ENCODE assay signal across 22 mouse cellular contexts in the genomic region with DNA sequence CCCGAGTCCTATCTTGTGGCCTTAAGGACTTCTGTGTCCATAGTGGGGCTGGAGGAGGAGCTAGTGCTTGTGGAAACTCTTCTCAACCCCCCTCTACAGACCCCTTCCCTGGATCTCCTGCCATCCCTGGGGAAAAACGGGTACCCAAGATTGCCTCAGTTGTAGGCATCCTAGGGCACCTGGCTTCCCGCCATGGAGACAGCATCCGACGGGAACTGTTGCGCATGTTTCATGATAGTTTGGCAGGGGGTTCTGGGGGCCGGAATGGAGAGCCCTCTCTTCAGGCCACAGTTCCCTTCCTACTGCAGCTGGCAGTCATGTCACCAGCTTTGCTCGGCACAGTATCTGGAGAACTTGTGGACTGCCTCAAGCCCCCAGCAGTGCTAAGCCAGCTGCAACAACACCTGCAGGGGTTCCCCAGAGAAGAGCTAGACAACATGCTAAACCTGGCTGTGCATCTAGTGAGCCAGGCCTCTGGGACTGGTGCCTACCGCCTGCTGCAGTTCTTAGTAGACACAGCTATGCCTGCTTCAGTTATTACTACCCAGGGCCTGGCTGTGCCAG. TPM values are rescaled to one million over a fixed set of nuclear protein-coding genes. Genes with fewer than 3 reads are reported as not detected.
DNase-seq lines count a peak whose midpoint lies in the region; ATAC-seq lines count a peak whose summit lies in the region.
"Had no signal": no experiment of that assay in that cellular context is flagged by ENCODE, and none has a peak within 500 bp of the region (broad histone marks: within the 10 kb centered on the region; RNA-seq: fewer than 3 reads in every experiment).

No protein-coding gene starts in this region.

- H3K27ac ChIP-seq in heart, embryonic 12.5 days (ENCODE audit: poor library complexity, severe bottlenecking): no peak overlapping the region
- no peak overlapping the region for H3K27ac ChIP-seq in lung, embryonic 16.5 days (ENCODE audit: low read length)
- H3K27ac ChIP-seq in hindbrain, embryonic 13.5 days: no peak overlapping the region
- H3K27ac ChIP-seq in neural tube, embryonic 15.5 days (replicated peaks): no peak overlapping the region
- H3K27ac ChIP-seq: heart, embryonic 10.5 days had no signal

- H3K4me2 ChIP-seq in heart, embryonic 12.5 days: no peak overlapping the region
- H3K4me2 ChIP-seq in lung, embryonic 16.5 days (ENCODE audit: low read depth, low read length): no peak overlapping the region
- H3K4me2 ChIP-seq in hindbrain, embryonic 13.5 days: no peak overlapping the region
- H3K4me2 ChIP-seq in neural tube, embryonic 15.5 days: no peak overlapping the region
- H3K4me2 ChIP-seq: lung, embryonic 14.5 days had no signal

- peak overlapping the region; percentile 45 for H3K9ac ChIP-seq in heart, embryonic 12.5 days
- H3K9ac ChIP-seq in lung, embryonic 16.5 days (ENCODE audit: low read length): peak overlapping the region; percentile 22; the same call in 1 of the 2 replicates
- 0 out of 2 replicates have a peak overlapping the region, but pooled peaks have one; percentile 77 for H3K9ac ChIP-seq in hindbrain, embryonic 13.5 days
- peak overlapping the region; percentile 20; the same call in 1 of the 2 replicates for H3K9ac ChIP-seq in neural tube, embryonic 15.5 days (replicated peaks)
- H3K9ac ChIP-seq: lung, embryonic 14.5 days had no signal

- no peaks in the 10 kb centered on the region for H3K9me3 ChIP-seq in heart, embryonic 12.5 days (replicated peaks)
- no peaks in the 10 kb centered on the region for H3K9me3 ChIP-seq in lung, embryonic 16.5 days (ENCODE audit: control insufficient read depth, low read length)
- no peaks in the 10 kb centered on the region for H3K9me3 ChIP-seq in hindbrain, embryonic 13.5 days
- no peaks in the 10 kb centered on the region for H3K9me3 ChIP-seq in neural tube, embryonic 15.5 days (replicated peaks)
- H3K9me3 ChIP-seq: heart, embryonic 10.5 days had no signal

- no peak for DNase-seq in heart, adult 8-10 months (ENCODE audit: low spot score)
- DNase-seq in lung, postnatal 25 days (ENCODE audit: low spot score): no peak
- DNase-seq in right cerebral cortex, postnatal 36 days (ENCODE audit: low spot score in 2 of 2): no peak
- DNase-seq: embryo, embryonic 11 days; gastrocnemius, postnatal 14 days; kidney, adult 2 months; left cerebral cortex, postnatal 4 days; lung, embryonic 14.5 days had no signal

- no peak for ATAC-seq in heart, embryonic 12.5 days (ENCODE audit: insufficient number of reproducible peaks, low FRiP score)
- ATAC-seq in lung, embryonic 16.5 days (ENCODE audit: low read depth): no peak
- ATAC-seq in hindbrain, embryonic 13.5 days (ENCODE audit: low FRiP score): no peak
- ATAC-seq in neural tube, embryonic 15.5 days (ENCODE audit: low FRiP score): no peak
- ATAC-seq: midbrain, embryonic 16.5 days; Patski had no signal

- peaks cover 37% of the 10 kb centered on the region for H3K36me3 ChIP-seq in heart, embryonic 12.5 days
- peaks cover 11% of the 10 kb centered on the region for H3K36me3 ChIP-seq in lung, embryonic 16.5 days (ENCODE audit: control insufficient read depth, insufficient read depth, low read length)
- peaks cover 31% of the 10 kb centered on the region for H3K36me3 ChIP-seq in hindbrain, embryonic 13.5 days
- peaks cover 22% of the 10 kb centered on the region for H3K36me3 ChIP-seq in neural tube, embryonic 15.5 days

- no peaks in the 10 kb centered on the region for H3K27me3 ChIP-seq in heart, embryonic 12.5 days (replicated peaks)
- no peaks in the 10 kb centered on the region for H3K27me3 ChIP-seq in lung, embryonic 16.5 days (ENCODE audit: control insufficient read depth, insufficient read depth, low read depth, low read length)
- no peaks in the 10 kb centered on the region for H3K27me3 ChIP-seq in hindbrain, embryonic 13.5 days
- no peaks in the 10 kb centered on the region for H3K27me3 ChIP-seq in neural tube, embryonic 15.5 days (replicated peaks)
- H3K27me3 ChIP-seq: Patski had no signal

- peaks cover 38% of the 10 kb centered on the region for H3K4me1 ChIP-seq in heart, embryonic 12.5 days (replicated peaks)
- H3K4me1 ChIP-seq in lung, embryonic 16.5 days (replicated peaks; ENCODE audit: control insufficient read depth, insufficient read depth, low read length): peaks cover 24% of the 10 kb centered on the region
- peaks cover 53% of the 10 kb centered on the region for H3K4me1 ChIP-seq in hindbrain, embryonic 13.5 days (replicated peaks)
- peaks cover 47% of the 10 kb centered on the region for H3K4me1 ChIP-seq in neural tube, embryonic 15.5 days

- 91% methylated on average over 9 of the region's 9 CpGs for WGBS in heart, embryonic 12.5 days
- 87% methylated on average over 9 of the region's 9 CpGs for WGBS in lung, embryonic 16.5 days
- WGBS in hindbrain, embryonic 13.5 days: 95% methylated on average over 9 of the region's 9 CpGs
- WGBS in neural tube, embryonic 15.5 days: 90% methylated on average over 9 of the region's 9 CpGs

- H3K4me3 ChIP-seq in heart, embryonic 12.5 days: no peak overlapping the region
- H3K4me3 ChIP-seq in lung, embryonic 16.5 days (ENCODE audit: low read length): no peak overlapping the region
- H3K4me3 ChIP-seq in hindbrain, embryonic 13.5 days: no peak overlapping the region
- no peak overlapping the region for H3K4me3 ChIP-seq in neural tube, embryonic 15.5 days (replicated peaks)
- H3K4me3 ChIP-seq: heart, embryonic 10.5 days had no signal

RNA-seq across cellular contexts. Expression of a gene that starts 2.4 kb away (rescaled TPM):
- polyA plus RNA-seq in heart, embryonic 12.5 days (2016; fragmentation: Nextera tagmentation; extraction: Ambion mirVana): 78.7 and 83.6 TPM in 2 replicates
- 10 to 100 TPM; 45.5 to 49.6 (median 47.2) TPM for total RNA-seq in heart, adult 8-10 months (2022)
- 125 and 127 TPM in 2 replicates for polyA plus RNA-seq in lung, embryonic 16.5 days (2015; fragmentation: Nextera tagmentation; extraction: Ambion mirVana)
- polyA plus RNA-seq in hindbrain, embryonic 13.5 days (2015; fragmentation: Nextera tagmentation; extraction: Ambion mirVana): 91.7 and 95.9 TPM in 2 replicates
- polyA plus RNA-seq in neural tube, embryonic 15.5 days (2015; fragmentation: Nextera tagmentation; extraction: Ambion mirVana): 75.4 and 82.2 TPM in 2 replicates

RNA-seq across cellular contexts. Expression of a gene that starts 2.7 kb away (rescaled TPM):
- 28.9 and 30.1 TPM in 2 replicates for polyA plus RNA-seq in heart, embryonic 12.5 days (2016; fragmentation: Nextera tagmentation; extraction: Ambion mirVana)
- 10 to 100 TPM; 11.0 to 12.0 (median 11.2) TPM for total RNA-seq in heart, adult 8-10 months (2022)
- 38.3 and 40.8 TPM in 2 replicates for polyA plus RNA-seq in lung, embryonic 16.5 days (2015; fragmentation: Nextera tagmentation; extraction: Ambion mirVana)
- 34.3 and 34.6 TPM in 2 replicates for polyA plus RNA-seq in hindbrain, embryonic 13.5 days (2015; fragmentation: Nextera tagmentation; extraction: Ambion mirVana)
- polyA plus RNA-seq in neural tube, embryonic 15.5 days (2015; fragmentation: Nextera tagmentation; extraction: Ambion mirVana): 31.0 and 35.4 TPM in 2 replicates

RNA-seq across cellular contexts. Expression of a gene that starts 6.8 kb away (rescaled TPM):
- not detected in 2 replicates for polyA plus RNA-seq in heart, embryonic 12.5 days (2016; fragmentation: Nextera tagmentation; extraction: Ambion mirVana)
- 1 to 10 TPM; 3.6 to 5.3 (median 4.6) TPM for total RNA-seq in heart, adult 8-10 months (2022)
- not detected in 2 replicates for polyA plus RNA-seq in lung, embryonic 16.5 days (2015; fragmentation: Nextera tagmentation; extraction: Ambion mirVana)
- not detected in 2 replicates for polyA plus RNA-seq in hindbrain, embryonic 13.5 days (2015; fragmentation: Nextera tagmentation; extraction: Ambion mirVana)
- polyA plus RNA-seq in neural tube, embryonic 15.5 days (2015; fragmentation: Nextera tagmentation; extraction: Ambion mirVana): 0.27 and 0.45 TPM in 2 replicates
- total RNA-seq: hematopoietic stem cell, adult 5-6 weeks had no signal
- polyA plus RNA-seq: heart, embryonic 10.5 days; kidney, adult 2 months; large intestine, adult 2 months; neural tube, embryonic 11.5 days; small intestine, adult 2 months; thymus, postnatal 0 days had no signal

RNA-seq across cellular contexts. Expression of a gene that starts 6.8 kb away (rescaled TPM):
- 64.2 and 64.5 TPM in 2 replicates for polyA plus RNA-seq in heart, embryonic 12.5 days (2016; fragmentation: Nextera tagmentation; extraction: Ambion mirVana)
- total RNA-seq in heart, adult 8-10 months (2022): 10 to 100 TPM; 11.8 to 29.9 (median 21.1) TPM
- 68.4 and 71.4 TPM in 2 replicates for polyA plus RNA-seq in lung, embryonic 16.5 days (2015; fragmentation: Nextera tagmentation; extraction: Ambion mirVana)
- polyA plus RNA-seq in hindbrain, embryonic 13.5 days (2015; fragmentation: Nextera tagmentation; extraction: Ambion mirVana): 56.5 and 61.6 TPM in 2 replicates
- 40.1 and 48.2 TPM in 2 replicates for polyA plus RNA-seq in neural tube, embryonic 15.5 days (2015; fragmentation: Nextera tagmentation; extraction: Ambion mirVana)

RNA-seq across cellular contexts. Expression of a gene that starts 11.7 kb away (rescaled TPM):
- polyA plus RNA-seq in heart, embryonic 12.5 days (2016; fragmentation: Nextera tagmentation; extraction: Ambion mirVana): not detected in 2 replicates
- not detected for total RNA-seq in heart, adult 8-10 months (2022)
- not detected in 2 replicates for polyA plus RNA-seq in lung, embryonic 16.5 days (2015; fragmentation: Nextera tagmentation; extraction: Ambion mirVana)
- polyA plus RNA-seq in hindbrain, embryonic 13.5 days (2015; fragmentation: Nextera tagmentation; extraction: Ambion mirVana): not detected in 2 replicates
- polyA plus RNA-seq in neural tube, embryonic 15.5 days (2015; fragmentation: Nextera tagmentation; extraction: Ambion mirVana): not detected in 2 replicates
- total RNA-seq: gastrocnemius, postnatal 14 days; hematopoietic stem cell, adult 5-6 weeks; layer of hippocampus, postnatal 25 days; left cerebral cortex, postnatal 4 days; megakaryocyte progenitor cell, adult 5-6 weeks had no signal
- polyA plus RNA-seq: heart, embryonic 10.5 days; kidney, adult 2 months; large intestine, adult 2 months; lung, embryonic 14.5 days; midbrain, embryonic 16.5 days; neural tube, embryonic 11.5 days; Patski; small intestine, adult 2 months; thymus, postnatal 0 days had no signal

Comparison
In these comparisons a context has a peak if more than half of its experiments do, and no peak if none do; other contexts are left out.
1. H3K9ac ChIP-seq: peak in every context shown above with its lines; median percentile 77 in hindbrain, embryonic 13.5 days; 45 in heart, embryonic 12.5 days; 22 in lung, embryonic 16.5 days; 20 in neural tube, embryonic 15.5 days.